Mouse (Mus musculus) hindlimb bud, embryonic 11.5 days (tissue): ENCODE data around the gene Adgre5.

ENCODE experiments used
- DNase-seq: peaks from one replicate; pipeline ENCODE4 v3.0.0-alpha.2; 2012; ENCODE audit warnings: low read depth, low spot score; ENCODE audit errors: extremely low spot score

Adgre5 gene

DNA sequence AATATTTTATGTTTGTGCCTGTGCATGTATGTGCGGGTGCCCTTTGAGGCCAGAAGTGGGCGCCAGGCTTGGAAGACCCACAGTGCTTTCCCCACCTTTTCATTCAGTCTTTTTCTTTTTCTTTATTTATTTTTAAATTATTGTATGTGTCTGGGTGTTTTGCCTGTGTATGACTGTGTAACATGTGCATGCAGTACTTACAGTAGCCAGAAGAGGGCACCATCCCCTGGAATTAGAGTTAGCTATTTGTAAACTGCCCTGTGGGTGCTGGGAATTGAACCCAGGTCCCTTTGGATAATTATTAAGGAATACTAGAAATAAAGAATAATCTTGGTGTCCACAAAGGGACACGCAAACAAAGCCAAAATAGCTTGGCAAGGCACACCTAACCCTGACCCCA, 15.1 kb upstream of the Adgre5 start:
- no peak for DNase-seq

DNA sequence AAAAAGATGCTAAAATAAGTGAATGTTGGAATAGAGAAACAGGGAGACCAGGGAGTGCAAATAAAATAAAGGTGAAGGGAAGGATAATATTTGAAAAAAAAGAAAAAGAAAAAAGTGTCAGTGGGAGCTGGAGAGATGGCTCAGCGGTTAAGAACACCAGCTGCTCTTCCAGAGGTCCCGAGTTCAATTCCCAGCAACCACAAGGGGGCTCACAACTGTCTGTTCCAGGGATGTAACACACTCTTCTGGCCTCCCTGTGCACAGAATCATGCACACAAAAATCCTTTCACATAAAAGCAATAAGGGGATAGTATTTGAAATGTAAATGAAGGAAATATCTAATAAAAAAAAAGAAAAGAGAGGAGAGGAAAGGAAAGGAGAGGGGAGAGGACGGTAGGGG, 13.0 kb upstream of the Adgre5 start:
- DNase-seq: no peak

DNA sequence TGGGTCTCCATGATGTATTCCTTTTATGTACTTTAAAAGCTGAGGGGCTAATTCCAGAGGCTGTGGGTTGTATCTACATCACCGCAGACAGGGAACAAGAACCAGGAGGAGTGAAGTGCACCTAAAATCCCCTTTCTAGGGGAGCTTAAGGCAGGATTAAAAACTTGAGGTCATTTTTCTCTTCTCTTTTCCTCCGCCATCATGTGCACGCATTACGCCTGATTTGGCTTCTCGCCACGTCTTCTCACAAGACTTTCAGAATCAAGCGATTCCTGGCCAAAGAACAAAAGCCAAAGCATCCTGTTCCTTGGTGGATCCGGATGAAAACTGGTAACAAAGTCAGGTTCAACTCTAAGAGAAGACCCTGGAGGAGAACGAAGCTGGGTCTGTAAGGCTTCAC, 8.1 kb upstream of the Adgre5 start:
- DNase-seq: no peak

DNA sequence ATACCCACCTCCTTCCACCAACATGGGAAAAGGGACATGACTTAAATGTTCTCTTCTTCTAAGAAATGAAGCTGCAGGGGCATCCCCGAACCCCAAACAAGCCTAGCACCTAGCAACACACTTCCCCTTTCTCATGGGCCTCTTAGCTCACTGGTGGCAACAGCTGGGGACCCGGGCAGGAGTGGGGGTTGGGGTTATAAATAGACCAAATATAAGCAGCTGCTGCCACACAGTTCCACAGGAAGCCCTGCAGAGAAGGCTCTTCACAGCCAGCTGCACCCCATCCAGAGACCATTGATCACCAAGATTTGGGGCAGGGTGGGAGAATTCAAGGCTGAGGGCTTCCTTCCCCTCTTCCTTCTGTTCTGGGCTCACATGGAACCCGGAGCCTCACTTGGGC, 7.6 kb upstream of the Adgre5 start:
- DNase-seq: no peak

DNA sequence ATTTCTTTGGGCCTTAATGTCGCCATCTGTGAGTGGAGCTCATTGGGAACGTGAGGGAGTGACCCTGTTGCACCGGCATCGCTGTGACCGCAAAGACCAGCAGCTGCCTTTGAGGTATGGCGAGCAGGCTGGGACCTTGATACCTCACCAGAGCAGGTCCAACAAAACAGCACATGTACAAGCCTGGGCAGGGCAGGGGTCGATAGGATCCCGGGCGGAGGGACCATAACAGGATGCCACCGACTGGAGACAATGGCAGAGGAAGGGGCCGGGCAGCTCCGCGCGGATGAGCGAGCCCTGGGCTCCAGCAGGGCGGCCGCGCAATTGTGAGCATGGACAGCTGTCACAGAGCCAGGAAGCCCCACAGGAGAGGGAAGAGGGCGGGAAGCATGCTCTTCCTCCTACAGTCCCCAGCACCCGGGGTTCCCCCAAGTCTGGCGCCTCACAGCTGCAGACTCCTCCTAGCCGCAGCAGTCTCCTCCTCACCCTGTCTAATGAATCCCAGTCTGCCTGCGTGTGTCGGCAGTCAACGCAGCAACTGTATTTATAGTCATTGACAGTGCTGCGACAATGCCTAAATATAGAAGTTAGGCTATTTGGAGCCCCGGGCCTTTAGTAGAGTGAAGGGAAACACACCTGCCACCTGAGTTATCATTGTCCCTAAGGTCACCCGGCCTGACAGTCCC, 6.7 kb upstream of the Adgre5 start:
- no peak for DNase-seq

DNA sequence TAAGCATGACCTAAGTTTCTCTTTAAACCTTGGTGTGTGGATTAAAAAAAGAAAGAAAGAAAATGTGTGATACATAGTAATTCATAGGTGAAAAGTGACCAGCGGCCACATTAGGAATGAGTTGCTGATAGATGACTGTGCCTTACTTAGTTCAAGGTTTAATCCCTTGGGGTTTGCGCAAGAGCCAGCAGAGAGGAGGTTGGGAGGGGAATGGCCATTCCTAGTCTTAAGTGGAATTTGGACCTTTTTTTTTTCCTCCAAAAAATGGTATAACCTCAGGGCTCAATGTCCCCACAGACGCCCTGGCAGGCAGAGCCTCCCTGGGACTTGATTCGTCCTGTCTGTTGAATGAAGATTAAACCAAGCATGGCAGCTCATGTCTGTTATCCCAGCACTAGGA, 2.9 kb upstream of the Adgre5 start:
- DNase-seq: no peak

DNA sequence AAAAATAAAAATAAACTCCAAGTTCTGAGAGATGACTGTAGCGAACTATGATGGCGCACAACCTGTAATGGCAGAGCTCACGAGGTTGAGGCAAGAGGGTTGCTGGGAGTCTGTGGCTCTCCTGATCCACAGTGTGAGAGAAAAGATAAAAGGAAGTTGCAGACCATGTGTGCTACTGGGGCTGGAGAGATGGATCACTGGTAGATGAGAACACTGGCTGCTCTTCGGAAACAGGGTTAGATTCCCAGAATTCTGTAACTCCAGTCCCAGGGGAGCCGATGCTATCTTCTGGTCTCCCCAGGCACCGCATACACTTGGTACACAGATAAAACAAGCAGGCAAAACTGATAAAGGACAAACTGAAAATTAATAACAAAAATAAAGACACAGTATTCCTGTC, 1.8 kb upstream of the Adgre5 start:
- no peak for DNase-seq

DNA sequence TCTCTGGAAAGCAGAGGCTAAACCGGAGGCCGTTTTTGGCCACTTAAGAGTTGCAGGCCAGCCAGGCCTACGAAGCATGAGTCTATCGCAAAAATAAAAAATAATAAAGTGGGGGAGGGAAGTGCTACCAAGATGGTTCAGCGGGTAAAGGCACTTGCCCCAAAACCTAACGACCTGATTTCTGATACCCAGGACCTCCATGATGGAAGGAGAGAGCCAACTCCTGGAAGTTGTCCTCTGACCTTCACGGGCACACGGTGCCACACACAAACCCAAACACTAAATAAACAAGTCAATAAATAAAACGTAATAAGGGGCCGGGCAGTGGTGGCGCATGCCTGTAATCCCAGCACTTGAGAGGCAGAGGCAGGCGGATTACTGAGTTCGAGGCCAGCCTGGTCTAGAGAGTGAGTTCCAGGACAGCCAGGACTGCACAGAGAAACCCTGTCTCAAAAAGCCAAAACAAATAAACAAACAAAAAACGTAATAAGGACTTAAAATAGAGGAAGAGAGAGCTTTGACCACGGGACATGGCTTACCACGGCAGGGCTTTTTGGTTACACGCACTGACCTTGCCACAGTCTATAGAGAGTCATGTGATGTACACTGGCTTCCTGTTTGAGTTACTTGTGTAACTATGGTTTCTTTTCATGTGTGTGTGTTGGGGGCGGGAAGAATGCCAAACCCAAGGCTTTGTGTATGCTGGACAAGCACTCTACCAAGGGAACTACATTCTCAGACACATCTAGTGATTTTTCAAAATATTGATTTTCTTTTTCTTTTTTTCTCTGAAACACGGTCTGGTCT, 926 bp upstream of the Adgre5 start:
- DNase-seq: no peak

DNA sequence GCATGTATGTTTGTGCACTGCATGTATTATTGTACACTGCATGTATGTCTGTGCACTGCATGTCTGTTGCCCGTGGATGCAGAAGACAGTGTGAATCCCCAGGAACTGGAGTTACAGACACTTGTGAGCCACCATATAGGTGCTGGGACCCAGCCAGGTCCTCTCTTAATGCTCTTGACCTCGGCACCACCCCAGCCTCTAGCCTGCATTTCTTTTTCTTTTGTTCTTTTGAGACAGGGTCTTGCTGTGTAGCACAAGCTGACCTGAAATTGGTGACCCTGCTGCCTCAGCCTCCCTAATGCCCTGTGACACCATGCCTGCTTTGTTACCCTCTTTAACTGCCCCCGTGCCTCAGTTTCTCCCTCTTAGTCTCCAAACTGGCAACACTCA, 545 bp downstream of the Adgre5 start:
- no peak for DNase-seq

DNA sequence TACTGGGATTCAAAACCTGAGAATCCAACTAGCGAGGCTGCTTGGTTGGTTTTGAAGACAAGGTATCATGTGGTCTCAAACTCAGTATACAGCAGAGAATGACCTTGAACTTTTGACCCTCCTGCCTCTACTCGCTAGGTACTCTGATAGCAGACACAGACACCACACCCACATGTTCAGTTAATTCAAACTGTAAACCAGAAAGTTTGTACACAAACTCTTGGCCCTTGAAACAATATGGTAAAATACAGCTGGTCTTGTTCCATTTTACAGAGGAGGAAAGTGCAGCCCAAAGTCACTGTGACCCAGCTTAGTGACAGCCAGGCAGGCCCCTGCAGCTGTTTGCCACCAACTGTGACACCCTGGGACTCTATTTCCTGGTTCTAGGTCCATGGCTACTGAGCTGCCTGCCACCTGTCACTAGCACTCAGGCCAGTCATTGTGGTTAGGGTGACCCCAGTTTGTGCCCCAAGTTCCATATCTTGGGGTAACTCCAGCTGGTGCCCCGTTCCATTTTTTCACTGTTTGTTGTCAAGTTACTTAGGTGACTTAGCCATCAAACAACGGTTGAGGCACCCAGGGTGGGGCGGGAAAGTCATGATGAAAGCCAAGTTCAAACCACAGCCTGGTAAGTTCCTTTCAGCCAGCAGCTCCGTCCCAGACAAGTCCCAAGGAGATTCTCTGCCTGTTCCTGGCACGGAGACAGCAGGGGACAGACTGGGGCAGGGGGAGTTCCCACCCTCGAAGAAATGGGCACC, 1.2 kb downstream of the Adgre5 start:
- DNase-seq: no peak

DNA sequence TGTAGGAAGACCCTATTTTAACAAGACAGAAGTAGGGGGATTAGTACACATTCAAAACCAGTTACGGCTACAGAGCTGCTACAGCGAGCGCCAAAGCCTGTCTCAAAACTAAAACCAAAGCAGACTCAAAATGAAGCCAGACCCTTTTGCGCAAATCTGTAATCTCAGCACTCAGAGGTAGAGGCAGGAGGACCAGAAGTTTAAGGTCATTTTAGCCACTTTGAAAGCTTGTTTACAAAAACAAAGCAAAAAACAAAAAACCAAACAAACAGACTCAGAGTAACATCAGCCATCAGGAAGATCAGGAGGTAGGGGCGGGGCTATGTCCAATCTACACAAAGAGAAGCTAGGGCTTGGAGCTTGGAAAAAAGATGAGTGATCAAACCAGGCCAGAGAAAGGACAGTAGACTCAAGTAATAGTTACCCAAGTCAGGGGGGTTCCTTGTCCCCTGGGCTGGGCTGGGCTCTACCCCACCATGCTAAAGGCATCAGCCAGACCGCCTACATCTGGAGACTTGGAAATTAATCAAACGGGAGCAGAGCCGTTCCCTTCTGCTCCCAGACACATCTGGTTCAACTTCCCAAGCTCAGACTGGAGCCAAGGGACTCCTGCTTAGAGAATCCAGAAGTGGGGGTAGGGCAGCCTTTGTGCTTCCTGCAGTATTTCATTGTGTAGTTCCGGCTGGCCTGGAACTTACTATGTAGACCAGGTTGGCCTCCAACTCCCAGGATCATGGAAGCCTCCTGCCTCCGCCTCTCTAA, 2.0 kb downstream of the Adgre5 start:
- no peak for DNase-seq

DNA sequence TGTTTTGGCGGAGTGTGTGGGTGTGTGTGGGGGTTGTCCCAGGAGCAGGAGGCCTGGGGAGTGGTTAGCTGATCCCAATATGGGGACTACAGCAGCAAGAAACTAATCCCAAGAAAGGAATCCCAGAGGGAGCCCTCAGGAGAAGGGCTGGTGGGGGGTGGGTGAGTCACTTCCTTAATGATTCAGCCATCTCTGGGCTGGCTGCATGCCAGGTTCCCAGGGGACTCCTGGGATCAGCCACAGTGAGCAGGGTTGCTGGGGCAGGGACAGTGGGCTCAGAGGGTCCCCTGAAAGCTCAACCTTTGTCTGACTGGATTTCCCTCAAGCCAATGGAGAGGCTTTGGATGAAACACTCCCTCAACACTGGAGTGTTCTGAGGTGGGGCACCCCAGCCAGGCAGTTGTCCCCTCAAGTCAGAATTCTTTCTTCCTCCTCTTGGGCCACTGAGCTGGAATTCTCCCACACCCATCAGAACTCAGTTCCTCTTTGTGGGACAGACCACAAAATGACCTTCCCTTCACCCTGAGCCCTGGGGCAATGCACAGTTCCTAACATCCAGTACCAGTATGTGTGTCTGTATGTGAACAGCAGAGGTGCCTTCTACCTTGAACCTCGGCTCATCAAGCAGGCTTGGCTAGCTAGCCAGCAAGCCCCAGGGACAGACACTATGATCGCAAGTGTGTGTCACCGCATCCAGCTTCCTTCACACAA, 3.1 kb downstream of the Adgre5 start:
- DNase-seq: no peak

DNA sequence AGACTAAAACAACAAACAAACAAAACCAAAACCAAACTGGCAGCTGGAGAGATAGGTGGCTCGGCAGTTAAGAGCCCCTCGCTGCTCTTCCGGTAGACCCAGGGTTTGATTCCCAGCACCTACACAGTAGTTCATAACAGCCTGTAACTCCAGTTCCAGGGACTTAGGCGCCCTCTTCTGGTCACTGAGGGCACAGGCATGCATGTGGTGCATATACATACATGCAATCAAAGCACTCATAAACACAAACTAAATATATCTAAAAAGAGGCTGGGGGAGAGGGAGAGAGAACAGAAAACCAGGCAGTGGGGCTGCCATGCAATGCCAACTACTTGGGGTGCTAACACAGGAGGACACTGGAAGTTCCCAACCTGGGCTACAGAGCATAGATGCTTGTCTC, 3.8 kb downstream of the Adgre5 start:
- no peak for DNase-seq

DNA sequence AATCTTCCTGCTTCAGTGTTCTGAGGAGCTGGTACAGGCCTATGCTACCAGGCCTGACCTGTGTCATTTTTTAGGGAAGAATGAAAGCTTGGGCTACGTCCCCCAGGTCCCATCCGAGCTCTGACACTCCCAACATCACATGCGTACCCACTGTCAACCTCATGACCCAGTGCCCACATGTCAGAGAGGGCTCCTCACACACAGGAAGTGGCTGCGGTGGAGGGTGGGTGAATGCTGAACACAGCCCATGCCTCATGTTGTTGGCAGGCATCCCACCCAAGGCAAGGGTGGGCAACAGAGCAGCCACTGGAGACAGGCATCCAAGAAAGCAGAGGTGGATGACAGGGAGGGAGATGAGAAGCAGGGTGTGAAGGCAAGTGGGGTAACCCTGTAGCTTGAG, 4.4 kb downstream of the Adgre5 start:
- DNase-seq: no peak

DNA sequence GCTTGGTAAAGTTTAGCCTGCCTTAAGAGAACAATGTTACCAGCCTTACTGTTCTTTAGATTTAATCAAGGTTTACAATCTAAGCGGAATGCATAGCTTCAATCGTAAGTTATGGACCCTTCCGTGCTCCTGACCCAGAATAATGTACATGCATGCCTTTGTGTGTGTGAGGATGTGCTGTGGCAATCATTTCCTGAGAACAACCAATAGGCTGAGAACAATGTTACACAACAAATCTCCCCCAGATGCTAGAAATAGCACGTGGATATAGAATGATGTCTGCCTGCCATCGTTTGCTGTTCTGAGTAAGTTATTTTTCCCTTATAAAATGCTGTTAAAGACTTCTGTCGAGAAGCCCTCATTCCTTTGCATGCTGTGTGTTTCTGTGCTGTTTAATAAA, 8.2 kb downstream of the Adgre5 start:
- DNase-seq: no peak

DNA sequence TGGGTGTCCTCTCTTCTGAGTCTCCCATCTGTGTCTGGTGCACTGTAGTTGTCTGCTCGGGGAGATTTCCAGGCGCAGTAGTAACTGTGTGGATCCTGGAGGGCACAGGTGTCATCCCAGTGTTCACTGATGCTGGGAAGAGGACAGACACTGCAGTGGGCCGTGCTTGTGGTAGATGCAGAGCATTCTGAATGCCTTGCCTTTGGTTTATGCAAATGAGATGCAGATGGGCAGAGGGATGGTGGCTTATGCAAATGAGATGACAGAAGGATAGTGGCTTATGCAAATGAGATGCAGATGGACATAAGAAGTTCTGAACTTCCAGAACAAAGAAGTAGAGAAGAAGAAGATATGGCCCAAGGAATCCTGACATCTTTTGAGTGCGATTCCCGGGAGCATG, 9.2 kb downstream of the Adgre5 start:
- DNase-seq: no peak

DNA sequence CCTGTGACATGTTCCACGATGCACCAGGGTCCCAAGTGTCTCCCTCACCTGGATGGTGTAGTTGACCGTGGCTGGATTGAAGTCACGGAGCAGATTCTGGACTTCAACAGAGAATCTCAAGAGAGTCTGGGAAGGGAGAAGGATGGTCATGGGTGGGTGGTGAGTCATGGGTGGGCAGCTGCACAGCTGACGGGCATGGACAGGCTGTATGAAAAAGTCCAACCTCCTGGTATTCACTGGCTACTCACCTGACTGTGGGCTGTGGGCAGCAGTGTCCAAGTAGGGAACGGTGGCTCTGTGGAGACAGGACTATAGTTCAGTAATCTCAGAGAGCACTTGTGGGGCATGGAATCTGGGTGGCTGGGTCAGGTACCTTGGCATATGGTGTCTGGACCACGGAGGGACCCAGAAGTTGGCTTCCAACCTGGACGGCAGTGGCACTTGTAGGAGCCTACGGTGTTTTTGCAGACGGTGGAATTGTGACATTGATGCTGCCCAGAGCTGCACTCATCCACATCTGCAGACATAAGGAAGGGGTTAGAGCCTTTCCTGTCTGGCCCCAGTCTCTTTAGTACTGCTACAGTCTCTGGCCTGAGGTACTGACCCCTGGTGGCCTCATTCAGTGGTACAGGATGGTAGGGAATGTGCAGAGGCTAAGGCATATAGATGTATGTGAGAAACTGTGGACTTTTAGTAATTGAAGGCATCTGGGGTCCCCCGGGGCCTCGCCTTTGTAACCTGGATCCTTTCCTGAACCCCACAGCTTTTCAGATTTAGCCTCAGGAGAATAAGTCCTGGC, 11.9 kb downstream of the Adgre5 start:
- no peak for DNase-seq

DNA sequence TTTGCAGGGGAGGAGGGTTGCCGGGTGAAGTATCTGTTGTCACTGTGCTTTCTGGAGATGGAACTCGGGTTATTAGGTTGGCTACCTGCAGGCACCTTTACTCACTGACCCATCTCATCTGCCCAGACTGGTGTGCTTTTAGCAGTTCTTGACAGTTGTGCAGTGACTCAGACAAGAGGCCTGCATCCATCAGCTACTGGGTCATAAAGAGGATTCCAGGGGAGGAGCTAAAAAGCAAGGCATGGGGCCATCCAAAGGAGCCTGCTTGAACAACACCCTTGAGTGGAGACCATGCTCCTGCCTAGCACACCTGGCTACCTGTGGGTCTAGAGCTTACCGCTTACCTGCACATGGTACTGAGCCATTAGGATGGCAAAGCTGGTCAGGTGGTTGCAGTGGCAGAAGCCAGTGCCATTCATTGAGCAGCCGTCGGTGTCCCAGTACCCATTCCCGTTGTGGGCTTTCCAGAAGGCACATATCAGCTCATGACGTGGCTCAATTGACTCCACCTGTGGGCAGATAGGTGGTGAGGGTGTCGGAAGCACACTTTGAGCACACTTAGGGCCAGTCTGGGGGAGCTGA, 15.5 kb downstream of the Adgre5 start:
- no peak for DNase-seq

DNA sequence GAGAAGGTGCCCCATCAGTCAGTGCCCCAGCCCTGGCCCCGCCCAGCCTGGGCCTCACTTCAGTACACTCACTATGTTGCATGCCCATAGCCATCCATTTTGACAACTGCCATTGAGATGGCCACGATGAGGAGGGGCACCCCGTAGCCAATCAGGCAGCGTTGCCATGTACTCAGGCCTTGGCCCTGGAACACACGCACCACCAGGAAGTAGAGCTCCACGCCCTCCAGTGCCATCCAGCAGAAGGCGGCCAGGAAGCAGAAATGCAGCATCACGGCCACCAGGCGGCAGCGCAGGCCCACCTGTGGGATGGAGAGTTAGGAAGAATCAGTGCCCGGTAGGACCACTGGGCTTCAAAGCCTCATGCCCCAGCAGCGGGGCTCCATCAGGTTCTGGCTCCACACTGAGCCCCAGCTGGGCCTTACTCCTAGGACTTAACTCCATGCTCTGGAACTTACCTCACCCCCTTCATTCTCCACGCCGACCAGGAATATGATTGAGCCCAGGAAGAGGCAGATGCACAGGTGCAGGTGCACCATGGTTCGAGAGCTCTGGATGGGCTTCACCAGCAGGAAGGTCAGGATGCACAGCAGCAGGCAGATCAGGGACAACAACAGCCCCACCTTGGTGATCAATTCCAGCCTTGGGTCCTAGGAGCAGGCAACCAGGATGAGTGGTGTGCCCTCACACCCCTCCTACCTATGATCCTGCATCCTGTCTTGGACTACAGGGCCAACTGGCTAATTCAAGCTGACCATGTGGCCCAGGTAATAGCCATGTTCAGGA, 16.2 kb downstream of the Adgre5 start:
- DNase-seq: no peak
